Comparison of ENCODE assay signal across 7 mouse cellular contexts in genomic region chr12:111539041-111539345, GRCm38 (mm10). TPM values are rescaled to one million over a fixed set of nuclear protein-coding genes. Genes with fewer than 3 reads are reported as not detected.
DNase-seq lines count a peak whose midpoint lies in the region; ATAC-seq and TF ChIP-seq lines count a peak whose summit lies in the region.

No protein-coding gene starts in this region.

- no peak for TF ChIP-seq CTCF in lung, embryonic 14.5 days (IDR thresholded peaks at IDR 0.05; ENCODE audit: low read depth)
- TF ChIP-seq CTCF in small intestine, adult 2 months (IDR thresholded peaks at IDR 0.05; ENCODE audit: extremely low read depth, insufficient read length, insufficient replicate concordance, low read depth, low read length): no peak

- H3K27me3 ChIP-seq in lung, embryonic 14.5 days (ENCODE audit: insufficient read depth, low read length): no peaks in the 10 kb centered on the region
- no peaks in the 10 kb centered on the region for H3K27me3 ChIP-seq in embryonic facial prominence, embryonic 14.5 days (replicated peaks; ENCODE audit: control insufficient read depth, insufficient read depth, low read length)
- H3K27me3 ChIP-seq in limb, embryonic 12.5 days: no peaks in the 10 kb centered on the region
- no peaks in the 10 kb centered on the region for H3K27me3 ChIP-seq in small intestine, adult 2 months (ENCODE audit: control insufficient read depth, insufficient read depth, low read length)

- TF ChIP-seq POLR2A in small intestine, adult 2 months (IDR thresholded peaks at IDR 0.05; ENCODE audit: low read depth, low read length): no peak

- peak overlapping the region; percentile 97 for H3K4me3 ChIP-seq in lung, embryonic 14.5 days (ENCODE audit: low read depth, low read length)
- H3K4me3 ChIP-seq in embryonic facial prominence, embryonic 14.5 days (ENCODE audit: low read depth, low read length): peak overlapping the region; percentile 98
- H3K4me3 ChIP-seq in limb, embryonic 12.5 days (replicated peaks): peak overlapping the region; percentile 95
- H3K4me3 ChIP-seq in small intestine, adult 2 months (ENCODE audit: low read depth, low read length): peak overlapping the region; percentile 84

- H3K9ac ChIP-seq in lung, embryonic 14.5 days: peak overlapping the region; percentile 96
- H3K9ac ChIP-seq in embryonic facial prominence, embryonic 14.5 days (ENCODE audit: low read depth, low read length): peak overlapping the region; percentile 99
- H3K9ac ChIP-seq in limb, embryonic 12.5 days (replicated peaks): peak overlapping the region; percentile 98

- peak overlapping the region; percentile 70 for H3K4me2 ChIP-seq in lung, embryonic 14.5 days
- peak overlapping the region; percentile 89 for H3K4me2 ChIP-seq in embryonic facial prominence, embryonic 14.5 days (ENCODE audit: low read depth, low read length)
- H3K4me2 ChIP-seq in limb, embryonic 12.5 days: peak overlapping the region; percentile 86

- WGBS in lung, embryonic 14.5 days: under 1% methylated on average over 18 of the region's 18 CpGs
- 2% methylated on average over 17 of the region's 18 CpGs for WGBS in embryonic facial prominence, embryonic 14.5 days
- 1% methylated on average over 18 of the region's 18 CpGs for WGBS in limb, embryonic 12.5 days
- WGBS in small intestine, adult 2 months: under 1% methylated on average over 18 of the region's 18 CpGs

- H3K36me3 ChIP-seq in lung, embryonic 14.5 days (ENCODE audit: insufficient read depth): peaks cover 52% of the 10 kb centered on the region
- peaks cover 50% of the 10 kb centered on the region for H3K36me3 ChIP-seq in embryonic facial prominence, embryonic 14.5 days (ENCODE audit: control insufficient read depth, insufficient read depth, low read length)
- H3K36me3 ChIP-seq in limb, embryonic 12.5 days: peaks cover 50% of the 10 kb centered on the region
- H3K36me3 ChIP-seq in small intestine, adult 2 months (ENCODE audit: control insufficient read depth, insufficient read depth, low read length): peaks cover 41% of the 10 kb centered on the region

- H3K9me3 ChIP-seq in lung, embryonic 14.5 days (ENCODE audit: low read depth, low read length): no peaks in the 10 kb centered on the region
- H3K9me3 ChIP-seq in embryonic facial prominence, embryonic 14.5 days (ENCODE audit: control insufficient read depth, low read length): no peaks in the 10 kb centered on the region
- no peaks in the 10 kb centered on the region for H3K9me3 ChIP-seq in limb, embryonic 12.5 days

- no peak for ATAC-seq in lung, embryonic 14.5 days (ENCODE audit: insufficient read depth)
- ATAC-seq in embryonic facial prominence, embryonic 14.5 days (ENCODE audit: low read depth): no peak
- no peak for ATAC-seq in limb, embryonic 12.5 days (ENCODE audit: insufficient number of reproducible peaks, insufficient read depth, low FRiP score, low TSS enrichment, low read depth)
- ATAC-seq in frontal cortex, adult (ENCODE audit: low TSS enrichment): no peak

- H3K4me1 ChIP-seq in lung, embryonic 14.5 days (ENCODE audit: insufficient read depth): 0 out of 2 replicates have a peak, but pooled peaks cover 3% of the 10 kb centered on the region
- H3K4me1 ChIP-seq in embryonic facial prominence, embryonic 14.5 days (ENCODE audit: control insufficient read depth, insufficient read depth, low read length): peaks cover 24% of the 10 kb centered on the region
- H3K4me1 ChIP-seq in limb, embryonic 12.5 days (replicated peaks): peaks cover 35% of the 10 kb centered on the region
- H3K4me1 ChIP-seq in small intestine, adult 2 months (ENCODE audit: control insufficient read depth, insufficient read depth, insufficient read length, low read length): peaks cover 2% of the 10 kb centered on the region; the same call in 1 of the 2 replicates

- no peak for DNase-seq in lung, embryonic 14.5 days
- no peak for DNase-seq in lung, postnatal 4 days
- DNase-seq in embryonic facial prominence, embryonic 14.5 days (ENCODE audit: low spot score): no peak
- DNase-seq in right cerebral cortex, postnatal 4 days: no peak

- H3K27ac ChIP-seq in lung, embryonic 14.5 days (ENCODE audit: low read depth): peak overlapping the region; percentile 97
- peak overlapping the region; percentile 96 for H3K27ac ChIP-seq in embryonic facial prominence, embryonic 14.5 days (replicated peaks; ENCODE audit: low read depth, low read length)
- H3K27ac ChIP-seq in limb, embryonic 12.5 days: peak overlapping the region; percentile 97
- H3K27ac ChIP-seq in small intestine, adult 2 months (ENCODE audit: insufficient read depth, low read depth, low read length): peak overlapping the region; percentile 51

RNA-seq across cellular contexts. Expression of gene Eif5, which starts 1.2 kb away (rescaled TPM):
- polyA plus RNA-seq in lung, embryonic 14.5 days (2014; fragmentation: Nextera tagmentation; extraction: Ambion mirVana): 479 and 486 TPM in 2 replicates
- polyA plus RNA-seq in embryonic facial prominence, embryonic 14.5 days (2014; fragmentation: Nextera tagmentation; extraction: Ambion mirVana): 433 and 445 TPM in 2 replicates
- polyA plus RNA-seq in limb, embryonic 12.5 days (2016; fragmentation: Nextera tagmentation; extraction: Ambion mirVana): 663 and 718 TPM in 2 replicates
- polyA plus RNA-seq in small intestine, adult 2 months (2012; rRNA removed): 25.8 and 55.8 TPM in 2 replicates

RNA-seq across cellular contexts. Expression of gene Mark3, which starts 35.3 kb away (rescaled TPM):
- 57.3 and 62.0 TPM in 2 replicates for polyA plus RNA-seq in lung, embryonic 14.5 days (2014; fragmentation: Nextera tagmentation; extraction: Ambion mirVana)
- 47.0 and 47.2 TPM in 2 replicates for polyA plus RNA-seq in embryonic facial prominence, embryonic 14.5 days (2014; fragmentation: Nextera tagmentation; extraction: Ambion mirVana)
- 65.5 and 70.9 TPM in 2 replicates for polyA plus RNA-seq in limb, embryonic 12.5 days (2016; fragmentation: Nextera tagmentation; extraction: Ambion mirVana)
- polyA plus RNA-seq in small intestine, adult 2 months (2012; rRNA removed): 9.8 and 19.3 TPM in 2 replicates

RNA-seq across cellular contexts. Expression of gene Gm266, which starts 53.4 kb away (rescaled TPM):
- polyA plus RNA-seq in lung, embryonic 14.5 days (2014; fragmentation: Nextera tagmentation; extraction: Ambion mirVana): 8.1 and 10.8 TPM in 2 replicates
- polyA plus RNA-seq in embryonic facial prominence, embryonic 14.5 days (2014; fragmentation: Nextera tagmentation; extraction: Ambion mirVana): 24.4 and 25.3 TPM in 2 replicates
- polyA plus RNA-seq in limb, embryonic 12.5 days (2016; fragmentation: Nextera tagmentation; extraction: Ambion mirVana): 11.0 and 12.8 TPM in 2 replicates
- 0.43 and 0.53 TPM in 2 replicates for polyA plus RNA-seq in small intestine, adult 2 months (2012; rRNA removed)
